Mouse (Mus musculus) hindbrain, embryonic 14.5 days (tissue): ENCODE results near the gene Galnt2. TPM values are rescaled to one million over a fixed set of nuclear protein-coding genes. Genes with fewer than 3 reads are reported as not detected.

Source experiments
- ATAC-seq: fragments of 200-750 bp; cut with Nextera tagmentation; 2 replicates; pipeline ENCODE4 v1.8.0; 2017; ENCODE audit warnings: moderate number of reproducible peaks, mild to moderate bottlenecking, moderate TSS enrichment, moderate library complexity; ENCODE audit not compliant: low FRiP score
- DNase-seq: peaks from one replicate; pipeline ENCODE4 v3.0.0-alpha.2; 2015; ENCODE audit warnings: low spot score
- H3K27ac ChIP-seq: fragments of 300-500 bp; sonication (generic); 2 replicates; pipeline ENCODE4 v1.5.1; 2014; ENCODE audit warnings: mild to moderate bottlenecking, moderate library complexity
- H3K27me3 ChIP-seq: fragments of 300-500 bp; sonication (generic); 2 replicates; pipeline ENCODE4 v1.6.1; 2014; ENCODE audit warnings: mild to moderate bottlenecking, low read length, mixed read lengths; ENCODE audit not compliant: control insufficient read depth, insufficient read depth
- H3K36me3 ChIP-seq: fragments of 300-500 bp; sonication (generic); replicated peaks from 2 replicates; pipeline ENCODE4 v1.6.1; 2014; ENCODE audit not compliant: control insufficient read depth, insufficient read depth
- H3K4me1 ChIP-seq: fragments of 300-500 bp; sonication (generic); replicated peaks from 2 replicates; pipeline ENCODE4 v1.6.1; 2014; ENCODE audit warnings: antibody characterized with exemption, low read length, mixed read lengths; ENCODE audit not compliant: control insufficient read depth, insufficient read depth
- H3K4me2 ChIP-seq: fragments of 300-500 bp; sonication (generic); replicated peaks from 2 replicates; pipeline ENCODE4 v1.6.1; 2014; ENCODE audit warnings: mild to moderate bottlenecking, moderate library complexity
- H3K4me3 ChIP-seq: fragments of 300-500 bp; sonication (generic); replicated peaks from 2 replicates; pipeline ENCODE4 v1.5.1; 2014; ENCODE audit warnings: mild to moderate bottlenecking, low read length
- H3K9ac ChIP-seq: fragments of 300-500 bp; sonication (generic); 2 replicates; pipeline ENCODE4 v1.6.1; 2014
- H3K9me3 ChIP-seq: fragments of 300-500 bp; sonication (generic); 2 replicates; pipeline ENCODE4 v1.6.1; 2016; ENCODE audit warnings: low read length; ENCODE audit not compliant: control insufficient read depth
- WGBS: fragments of 180-500 bp; shearing (Covaris S2); extraction: QIAGEN DNeasy Blood & Tissue Kit; methylation state at CpG from one replicate; pipeline ENCODE4 v1.1.7; 2014; 5-methylcytosine and 5-hydroxymethylcytosine counted together
- polyA plus RNA-seq: library from polyadenylated mRNA; unstranded; fragments of >200 nt; fragmentation: Nextera tagmentation; extraction: Ambion mirVana; gene quantifications from 2 replicates; pipeline ENCODE4 v1.2.1, GENCODE M21; 2014

Galnt2 gene
- polyA plus RNA-seq, 1 experiment from 2014 or later: 62.9 TPM

- 0 out of 2 replicates have a peak, but pooled peaks cover 3% of the 10 kb centered on the region for H3K4me1 ChIP-seq
- H3K36me3 ChIP-seq: no peaks in the 10 kb centered on the region
- H3K27me3 ChIP-seq: no peaks in the 10 kb centered on the region
- 86% methylated on average over 7 of the region's 7 CpGs for WGBS
- no peak overlapping the region for H3K4me3 ChIP-seq
- ATAC-seq (no peak), DNase-seq (no peak)
- H3K9ac ChIP-seq: no peak overlapping the region
- no peak overlapping the region for H3K27ac ChIP-seq
- H3K9me3 ChIP-seq: no peaks in the 10 kb centered on the region
- no peak overlapping the region for H3K4me2 ChIP-seq
Measured at GRCm38 (mm10) chr8:124391191-124391590, 160.0 kb downstream of the Galnt2 start.

- 44% methylated on average over 10 of the region's 10 CpGs for WGBS
- H3K27ac ChIP-seq: no peak overlapping the region
- H3K4me2 ChIP-seq: no peak overlapping the region
- H3K36me3 ChIP-seq: no peaks in the 10 kb centered on the region
- no peaks in the 10 kb centered on the region for H3K4me1 ChIP-seq
- DNase-seq (no peak), ATAC-seq (no peak)
- no peak overlapping the region for H3K9ac ChIP-seq
- no peak overlapping the region for H3K4me3 ChIP-seq
- no peaks in the 10 kb centered on the region for H3K9me3 ChIP-seq
- no peaks in the 10 kb centered on the region for H3K27me3 ChIP-seq
Measured at GRCm38 (mm10) chr8:124392271-124393012, 161.3 kb downstream of the Galnt2 start.

- H3K36me3 ChIP-seq: no peaks in the 10 kb centered on the region
- no peaks in the 10 kb centered on the region for H3K27me3 ChIP-seq
- ATAC-seq: no peak
- no peak overlapping the region for H3K27ac ChIP-seq
- H3K4me3 ChIP-seq: no peak overlapping the region
- H3K9ac ChIP-seq: no peak overlapping the region
- no peak overlapping the region for H3K4me2 ChIP-seq
- DNase-seq: no peak
- no peaks in the 10 kb centered on the region for H3K9me3 ChIP-seq
- no peaks in the 10 kb centered on the region for H3K4me1 ChIP-seq
- 88% methylated on average over 5 of the region's 5 CpGs for WGBS
Measured at GRCm38 (mm10) chr8:124393013-124393412, 161.8 kb downstream of the Galnt2 start.

- H3K27me3 ChIP-seq: no peaks in the 10 kb centered on the region
- H3K36me3 ChIP-seq: no peaks in the 10 kb centered on the region
- H3K4me3 ChIP-seq: no peak overlapping the region
- ATAC-seq: no peak
- no peak overlapping the region for H3K4me2 ChIP-seq
- H3K27ac ChIP-seq: no peak overlapping the region
- no peaks in the 10 kb centered on the region for H3K4me1 ChIP-seq
- no peaks in the 10 kb centered on the region for H3K9me3 ChIP-seq
- no peak overlapping the region for H3K9ac ChIP-seq
- no peak for DNase-seq
- 82% methylated on average over 4 of the region's 4 CpGs for WGBS
Measured at GRCm38 (mm10) chr8:124393927-124394326, 162.7 kb downstream of the Galnt2 start.

- H3K4me2 ChIP-seq: no peak overlapping the region
- 88% methylated on average over 7 of the region's 7 CpGs for WGBS
- ATAC-seq (no peak), DNase-seq (no peak)
- H3K9me3 ChIP-seq: no peaks in the 10 kb centered on the region
- H3K9ac ChIP-seq: no peak overlapping the region
- H3K27ac ChIP-seq: no peak overlapping the region
- no peaks in the 10 kb centered on the region for H3K27me3 ChIP-seq
- H3K4me3 ChIP-seq: no peak overlapping the region
- H3K4me1 ChIP-seq: no peaks in the 10 kb centered on the region
- no peaks in the 10 kb centered on the region for H3K36me3 ChIP-seq
Measured at GRCm38 (mm10) chr8:124394951-124395350, 163.8 kb downstream of the Galnt2 start.

Other genes with a start within 250 kb of the Galnt2 start
- 19.7 and 21.5 TPM in 2 replicates for gene Abcb10, start 248.3 kb upstream of the Galnt2 start, polyA plus RNA-seq
- 24.2 and 25.7 TPM in 2 replicates for gene Taf5l, start 210.0 kb upstream of the Galnt2 start, polyA plus RNA-seq
- gene Urb2, start 209.9 kb upstream of the Galnt2 start, polyA plus RNA-seq: 4.9 and 5.5 TPM in 2 replicates
- 16.9 and 18.8 TPM in 2 replicates for gene Pgbd5, start 208.3 kb downstream of the Galnt2 start, polyA plus RNA-seq